Mouse (Mus musculus): ENCODE results near the gene Aff3.

- TF ChIP-seq CTCF (IDR thresholded peaks at IDR 0.05; ENCODE audit: insufficient read depth, low read depth, low read length): no peak
- no peak for TF ChIP-seq POLR2A (IDR thresholded peaks at IDR 0.05; ENCODE audit: insufficient read depth, low read depth, low read length)
Observed at GRCm38 (mm10) chr1:38293671-38294335, 371.0 kb downstream of the Aff3 start.
